Mouse (Mus musculus): ENCODE measurements around the gene 6330409D20Rik.

- TF ChIP-seq POLR2A (IDR thresholded peaks at IDR 0.05; ENCODE audit: low read depth, low read length) = no peak
- TF ChIP-seq CTCF (conservative IDR thresholded peaks at IDR 0.05; ENCODE audit: insufficient read depth, insufficient read length, low read depth, low read length) = no peak
Measured at GRCm38 (mm10) chr2:32706971-32707370, 33.8 kb downstream of the 6330409D20Rik start.
